Comparison of ENCODE assay signal across 24 mouse cellular contexts in genomic region chr9:113943372-113943771, GRCm38 (mm10). TPM values are rescaled to one million over a fixed set of nuclear protein-coding genes. Genes with fewer than 3 reads are reported as not detected.
DNase-seq lines count a peak whose midpoint lies in the region; ATAC-seq and TF ChIP-seq lines count a peak whose summit lies in the region.
"Had no signal": no experiment of that assay in that cellular context is flagged by ENCODE, and none has a peak within 500 bp of the region (broad histone marks: within the 10 kb centered on the region; RNA-seq: fewer than 3 reads in every experiment).

No protein-coding gene starts in this region.

- H3K9ac ChIP-seq in liver, embryonic 12.5 days: no peak overlapping the region
- H3K9ac ChIP-seq in liver, postnatal 0 days (replicated peaks): no peak overlapping the region
- no peak overlapping the region for H3K9ac ChIP-seq in liver, embryonic 14.5 days (replicated peaks)
- H3K9ac ChIP-seq in liver, embryonic 11.5 days (ENCODE audit: low read depth, low read length): no peak overlapping the region
- H3K9ac ChIP-seq: embryonic facial prominence, embryonic 12.5 days; forebrain, embryonic 13.5 days; forebrain, embryonic 15.5 days had no signal

- H3K36me3 ChIP-seq in liver, embryonic 12.5 days: peaks cover 51% of the 10 kb centered on the region
- peaks cover 29% of the 10 kb centered on the region for H3K36me3 ChIP-seq in liver, postnatal 0 days (replicated peaks; ENCODE audit: insufficient read depth, low read length)
- peaks cover 33% of the 10 kb centered on the region for H3K36me3 ChIP-seq in liver, embryonic 14.5 days (replicated peaks; ENCODE audit: control insufficient read depth, insufficient read depth, low read depth)
- peaks cover 17% of the 10 kb centered on the region for H3K36me3 ChIP-seq in liver, embryonic 11.5 days (ENCODE audit: control insufficient read depth, insufficient read depth, low read length)
- peaks cover 10% of the 10 kb centered on the region for H3K36me3 ChIP-seq in myocyte (ENCODE audit: control insufficient read depth, insufficient read depth)

- no peak overlapping the region for H3ac ChIP-seq in myocyte (ENCODE audit: control insufficient read depth, insufficient read length)

- no peaks in the 10 kb centered on the region for H3K9me3 ChIP-seq in liver, embryonic 12.5 days (replicated peaks)
- no peaks in the 10 kb centered on the region for H3K9me3 ChIP-seq in liver, postnatal 0 days (ENCODE audit: low read length)
- no peaks in the 10 kb centered on the region for H3K9me3 ChIP-seq in liver, embryonic 14.5 days (ENCODE audit: control insufficient read depth, low read length)
- no peaks in the 10 kb centered on the region for H3K9me3 ChIP-seq in liver, embryonic 11.5 days (ENCODE audit: control insufficient read depth, low read length)
- H3K9me3 ChIP-seq: embryonic facial prominence, embryonic 10.5 days; embryonic facial prominence, embryonic 12.5 days; forebrain, embryonic 13.5 days; forebrain, embryonic 15.5 days; G1E had no signal

- H3K79me2 ChIP-seq in myocyte (ENCODE audit: control insufficient read depth, insufficient read depth): peaks cover 93% of the 10 kb centered on the region

- H3K4me3 ChIP-seq in liver, embryonic 12.5 days: no peak overlapping the region
- no peak overlapping the region for H3K4me3 ChIP-seq in liver, postnatal 0 days (ENCODE audit: low read depth, low read length)
- no peak overlapping the region for H3K4me3 ChIP-seq in liver, embryonic 14.5 days (ENCODE audit: insufficient read depth in 1 of 2, low read depth in 2 of 2, low read length in 2 of 2)
- no peak overlapping the region for H3K4me3 ChIP-seq in liver, embryonic 11.5 days (ENCODE audit: low read depth, low read length)
- no peak overlapping the region for H3K4me3 ChIP-seq in myocyte
- H3K4me3 ChIP-seq: embryonic facial prominence, embryonic 10.5 days; embryonic facial prominence, embryonic 12.5 days; forebrain, embryonic 13.5 days; forebrain, embryonic 15.5 days had no signal

- H3K4me2 ChIP-seq in liver, embryonic 12.5 days: no peak overlapping the region
- H3K4me2 ChIP-seq in liver, postnatal 0 days (ENCODE audit: low read depth, low read length): no peak overlapping the region
- H3K4me2 ChIP-seq in liver, embryonic 14.5 days (ENCODE audit: low read depth): no peak overlapping the region
- H3K4me2 ChIP-seq in liver, embryonic 11.5 days: no peak overlapping the region
- H3K4me2 ChIP-seq in myocyte (ENCODE audit: low read depth): peak overlapping the region; percentile 30
- H3K4me2 ChIP-seq: embryonic facial prominence, embryonic 12.5 days; forebrain, embryonic 13.5 days; forebrain, embryonic 15.5 days had no signal

- H3K4me1 ChIP-seq in liver, embryonic 12.5 days: peaks cover 61% of the 10 kb centered on the region
- peaks cover 26% of the 10 kb centered on the region for H3K4me1 ChIP-seq in liver, postnatal 0 days (ENCODE audit: insufficient read depth)
- peaks cover 50 to 53% of the 10 kb centered on the region in 2 experiments for H3K4me1 ChIP-seq in liver, embryonic 14.5 days (replicated peaks; ENCODE audit: control insufficient read depth in 2 of 2, insufficient read depth in 2 of 2, low read length in 1 of 2)
- peaks cover 29% of the 10 kb centered on the region for H3K4me1 ChIP-seq in liver, embryonic 11.5 days (replicated peaks; ENCODE audit: control insufficient read depth, insufficient read depth, low read length)
- H3K4me1 ChIP-seq: embryonic facial prominence, embryonic 10.5 days had no signal

- H3K27ac ChIP-seq in liver, embryonic 12.5 days: peak overlapping the region; percentile 62
- H3K27ac ChIP-seq in liver, postnatal 0 days (ENCODE audit: low read depth): no peak overlapping the region
- peak overlapping the region; percentile 20 for H3K27ac ChIP-seq in liver, embryonic 14.5 days
- no peak overlapping the region for H3K27ac ChIP-seq in liver, embryonic 11.5 days (ENCODE audit: low read depth, low read length)
- H3K27ac ChIP-seq: embryonic facial prominence, embryonic 10.5 days; embryonic facial prominence, embryonic 12.5 days; forebrain, embryonic 13.5 days; forebrain, embryonic 15.5 days had no signal

- no peak for TF ChIP-seq POLR2A in myocyte (IDR thresholded peaks at IDR 0.05; ENCODE audit: insufficient read length, low read depth)

- 96% methylated on average over 1 of the region's 1 CpGs for WGBS in liver, embryonic 12.5 days (ENCODE audit: insufficient replicate concordance)
- WGBS in liver, postnatal 0 days (ENCODE audit: insufficient replicate concordance): 94% methylated on average over 1 of the region's 1 CpGs
- WGBS in liver, embryonic 14.5 days (ENCODE audit: insufficient replicate concordance): 86% methylated on average over 1 of the region's 1 CpGs
- 88% methylated on average over 1 of the region's 1 CpGs for WGBS in liver, embryonic 11.5 days

- no peak for DNase-seq in liver, postnatal 0 days
- DNase-seq in liver, embryonic 14.5 days (ENCODE audit: low read depth in 3 of 3, low spot score in 3 of 3): no peak
- DNase-seq in liver, embryonic 11.5 days (ENCODE audit: low spot score): no peak
- no peak for DNase-seq in lung, postnatal 4 days
- DNase-seq: adrenal gland, adult 8-10 months; adrenal gland, postnatal 14 days; adrenal gland, postnatal 36 days; B cell, adult 2 months; cerebellum, adult 11-12 months; cerebellum, adult 2 months; cerebellum, adult 9-10 months; cerebellum, postnatal 10 days; cerebellum, postnatal 25 days had no signal

- no peaks in the 10 kb centered on the region for H3K27me3 ChIP-seq in liver, embryonic 12.5 days (replicated peaks)
- no peaks in the 10 kb centered on the region for H3K27me3 ChIP-seq in liver, postnatal 0 days (ENCODE audit: insufficient read depth, low read length)
- H3K27me3 ChIP-seq in liver, embryonic 14.5 days (ENCODE audit: control insufficient read depth, insufficient read depth, low read length): no peaks in the 10 kb centered on the region
- H3K27me3 ChIP-seq in liver, embryonic 11.5 days (replicated peaks; ENCODE audit: control insufficient read depth, insufficient read depth, low read length): no peaks in the 10 kb centered on the region
- no peaks in the 10 kb centered on the region for H3K27me3 ChIP-seq in myocyte (ENCODE audit: control insufficient read depth, insufficient read depth, insufficient read length)
- H3K27me3 ChIP-seq: CH12.LX; embryonic facial prominence, embryonic 12.5 days; forebrain, embryonic 13.5 days; forebrain, embryonic 15.5 days; Patski had no signal

- no peak for TF ChIP-seq EP300 in liver, postnatal 0 days (IDR thresholded peaks at IDR 0.05; ENCODE audit: low read depth)
- no peak for TF ChIP-seq EP300 in liver, embryonic 14.5 days (IDR thresholded peaks at IDR 0.05; ENCODE audit: low read depth)

- no peak for TF ChIP-seq CTCF in liver, postnatal 0 days (IDR thresholded peaks at IDR 0.05; ENCODE audit: low read depth)
- no peak for TF ChIP-seq CTCF in liver, embryonic 14.5 days (IDR thresholded peaks at IDR 0.05; ENCODE audit: low read depth)

- no peak for ATAC-seq in liver, embryonic 12.5 days
- no peak for ATAC-seq in liver, postnatal 0 days
- ATAC-seq in liver, embryonic 14.5 days (ENCODE audit: insufficient read depth): no peak
- no peak for ATAC-seq in liver, embryonic 11.5 days (replicated peaks; ENCODE audit: low FRiP score)
- ATAC-seq: activated CD4-positive, CD25-positive, alpha-beta regulatory T cell, adult 4 months; CD4-positive, CD25-positive, alpha-beta regulatory T cell, adult 4 months; forebrain, embryonic 13.5 days; forebrain, embryonic 15.5 days; Patski had no signal

TF ChIP-seq in myocyte, 11 proteins besides CTCF, POLR2A, EP300 and RAD21:
- TF ChIP-seq MAX (IDR thresholded peaks at IDR 0.05; ENCODE audit: low read depth) (no peak), MYOD1 (IDR thresholded peaks at IDR 0.05; ENCODE audit: control insufficient read depth in 1 of 3, insufficient read length in 2 of 3, low read depth in 2 of 3) (peak; percentile 39 to 74 (median 50))

RNA-seq across cellular contexts. Expression of gene Ubp1, which starts 12.6 kb away (rescaled TPM):
- polyA plus RNA-seq in liver, embryonic 12.5 days (2016; fragmentation: Nextera tagmentation; extraction: Ambion mirVana): 59.8 and 64.6 TPM in 2 replicates
- 22.6 and 22.8 TPM in 2 replicates for polyA plus RNA-seq in liver, postnatal 0 days (2015; fragmentation: Nextera tagmentation; extraction: Ambion mirVana)
- 58.6 and 72.6 TPM in 2 replicates for polyA plus RNA-seq in liver, embryonic 14.5 days (2012; rRNA removed)
- polyA plus RNA-seq in liver, embryonic 14.5 days (2014; fragmentation: Nextera tagmentation; extraction: Ambion mirVana): 46.0 and 55.4 TPM in 2 replicates
- 57.4 and 58.5 TPM in 2 replicates for polyA plus RNA-seq in liver, embryonic 11.5 days (2014; fragmentation: Nextera tagmentation; extraction: Ambion mirVana)
- 31.1 TPM for polyA plus RNA-seq in myocyte (2012; fragmentation: generic; extraction: Trizol)

Comparison
In these comparisons a context has a peak if more than half of its experiments do, and no peak if none do; other contexts are left out.
1. H3K27ac ChIP-seq: peak in liver, embryonic 12.5 days (single experiment) and liver, embryonic 14.5 days (single experiment); none in liver, postnatal 0 days (single experiment) and liver, embryonic 11.5 days (single experiment).